Mouse (Mus musculus) heart, embryonic 14.5 days (tissue): ENCODE measurements around the gene Agpat3. TPM values are rescaled to one million over a fixed set of nuclear protein-coding genes. Genes with fewer than 3 reads are reported as not detected.
A peak's percentile ranks its signal among the peaks of the same experiment; 100 is the strongest.

Source experiments
- ATAC-seq: fragments of 200-750 bp; cut with Nextera tagmentation; 2 replicates; pipeline ENCODE4 v1.8.0; 2017; ENCODE audit warnings: low read depth, moderate TSS enrichment; ENCODE audit not compliant: insufficient number of reproducible peaks, insufficient read depth, low FRiP score
- H3K27ac ChIP-seq, 2 experiments: fragments of 200-500 bp in 1 of 2; fragments of 300-500 bp in 1 of 2; sonication (generic) in 1 of 2; replicated peaks in 1 of 2; 2 replicates each; pipeline ENCODE4 v1.5.1; 2012 to 2014; ENCODE audit warnings: low read depth in 2 of 2, low read length in 2 of 2, control low read depth in 1 of 2, mild to moderate bottlenecking in 1 of 2, mixed read lengths in 1 of 2; ENCODE audit not compliant: control insufficient read depth in 1 of 2, insufficient read depth in 1 of 2
- H3K27me3 ChIP-seq: fragments of 300-500 bp; sonication (generic); 2 replicates; pipeline ENCODE4 v1.6.1; 2014; ENCODE audit warnings: mild to moderate bottlenecking, low read length, control low read depth; ENCODE audit not compliant: control insufficient read depth, insufficient read depth
- H3K36me3 ChIP-seq: fragments of 300-500 bp; sonication (generic); 2 replicates; pipeline ENCODE4 v1.6.1; 2014; ENCODE audit warnings: mild to moderate bottlenecking, control low read depth, low read length, mixed read lengths; ENCODE audit not compliant: control insufficient read depth, insufficient read depth
- H3K4me1 ChIP-seq, 2 experiments: fragments of 200-500 bp in 1 of 2; fragments of 300-500 bp in 1 of 2; sonication (generic) in 1 of 2; 2 replicates each; pipeline ENCODE4 v1.6.1; 2012 to 2014; ENCODE audit warnings: low read length in 2 of 2, control low read depth in 1 of 2, mixed read lengths in 1 of 2; ENCODE audit not compliant: control insufficient read depth in 2 of 2, insufficient read depth in 2 of 2
- H3K4me2 ChIP-seq: fragments of 300-500 bp; sonication (generic); 2 replicates; pipeline ENCODE4 v1.6.1; 2014; ENCODE audit warnings: mild to moderate bottlenecking, low read length
- H3K4me3 ChIP-seq, 2 experiments: fragments of 200-500 bp in 1 of 2; fragments of 300-500 bp in 1 of 2; sonication (generic) in 1 of 2; 2 replicates each; pipeline ENCODE4 v1.5.1; 2012 to 2014; ENCODE audit warnings: low read length in 2 of 2, mild to moderate bottlenecking in 2 of 2, control low read depth in 1 of 2, low read depth in 1 of 2, moderate library complexity in 1 of 2; ENCODE audit not compliant: control insufficient read depth in 1 of 2, insufficient read depth in 1 of 2
- H3K9ac ChIP-seq: fragments of 300-500 bp; sonication (generic); 2 replicates; pipeline ENCODE4 v1.6.1; 2014; ENCODE audit warnings: mild to moderate bottlenecking, low read length
- H3K9me3 ChIP-seq: fragments of 300-500 bp; sonication (generic); 2 replicates; pipeline ENCODE4 v1.6.1; 2016; ENCODE audit warnings: low read length, control low read depth; ENCODE audit not compliant: control insufficient read depth
- WGBS: fragments of 180-500 bp; shearing (Covaris S2); extraction: QIAGEN DNeasy Blood & Tissue Kit; methylation state at CpG from one replicate; pipeline ENCODE4 v1.1.7; 2014; 5-methylcytosine and 5-hydroxymethylcytosine counted together
- polyA plus RNA-seq: library from polyadenylated mRNA; unstranded; fragments of >200 nt; fragmentation: Nextera tagmentation; extraction: Ambion mirVana; gene quantifications from 2 replicates; pipeline ENCODE4 v1.2.1, GENCODE M21; 2014

Agpat3 gene
- polyA plus RNA-seq, 1 experiment from 2014 or later: 66.0 TPM

DNA sequence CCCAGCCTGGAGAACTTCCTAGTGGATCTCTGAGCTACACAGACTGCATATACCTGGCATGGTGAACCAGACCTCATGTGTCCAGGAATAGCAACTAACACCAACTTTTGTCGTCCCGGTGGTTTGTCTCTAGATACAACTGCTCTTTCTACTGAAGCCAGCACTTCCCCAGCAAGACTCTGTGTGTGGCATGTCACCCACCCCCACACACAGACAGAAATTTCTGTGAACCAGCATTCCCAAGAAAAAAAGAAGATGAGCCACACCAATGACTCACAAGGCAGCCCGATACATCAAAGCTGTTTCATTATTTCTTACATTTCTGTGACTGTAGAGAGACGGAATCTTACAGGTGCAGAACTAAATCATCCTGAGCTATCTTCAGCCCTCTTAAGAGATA is 52.2 kb downstream of the Agpat3 start:
- Histone ChIP-seq H3K9me3 (no peaks in the 10 kb centered on the region), H3K36me3 (no peaks in the 10 kb centered on the region), H3K4me2 (no peak overlapping the region), H3K27ac (no peak overlapping the region), H3K4me3 (no peak overlapping the region), H3K4me1 (peaks cover 25 to 27% of the 10 kb centered on the region in 2 experiments), H3K27me3 (no peaks in the 10 kb centered on the region), H3K9ac (no peak overlapping the region)
- no peak for ATAC-seq
- WGBS: 73% methylated on average over 4 of the region's 4 CpGs

DNA sequence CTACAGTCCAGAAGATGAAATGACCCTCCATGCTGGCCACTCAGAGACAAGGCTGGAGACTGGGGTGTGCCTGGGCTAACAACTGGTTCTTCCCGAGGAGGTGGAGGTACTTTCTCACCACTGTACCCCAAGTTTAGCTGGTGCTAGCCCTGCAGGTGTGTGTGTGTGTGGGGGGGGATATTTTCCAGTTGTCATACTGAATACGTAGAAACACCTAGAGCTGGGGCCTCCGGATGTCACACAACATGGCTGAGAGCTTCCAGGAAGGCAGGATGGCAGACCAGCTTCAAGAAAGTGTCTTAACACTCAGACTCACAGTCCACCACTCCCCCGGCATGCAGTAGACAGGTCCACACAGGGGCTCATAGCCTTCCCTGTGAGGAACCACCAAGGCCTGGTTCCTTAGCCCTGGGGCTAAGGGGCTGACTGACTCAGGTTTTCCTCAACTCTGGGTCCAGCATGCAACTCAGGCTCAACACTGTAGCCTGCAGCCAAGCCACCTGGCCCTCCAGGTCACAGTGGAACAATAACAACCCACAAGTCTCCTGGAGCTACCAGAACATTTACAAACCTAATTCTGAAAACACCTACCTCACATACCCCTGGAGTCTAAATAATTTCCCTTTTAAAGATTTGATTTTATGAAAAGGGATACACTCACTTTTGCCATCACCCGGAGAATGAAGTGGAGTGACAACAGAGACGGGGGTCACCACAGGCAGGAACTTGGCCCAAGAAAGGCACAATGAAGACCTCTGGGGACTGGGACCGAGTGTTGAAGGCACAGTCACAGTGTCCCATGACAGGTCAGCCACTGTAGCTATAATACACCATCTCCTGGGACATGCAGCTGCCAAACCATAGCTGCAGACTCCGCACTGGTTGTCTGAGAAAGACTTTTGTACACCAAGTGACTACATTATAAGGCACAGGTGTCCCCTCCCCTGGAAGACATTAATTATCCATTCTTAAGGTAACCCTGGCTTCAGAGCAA is 53.3 kb downstream of the Agpat3 start:
- Histone ChIP-seq H3K4me3 (no peak overlapping the region), H3K9me3 (no peaks in the 10 kb centered on the region), H3K4me1 (peaks cover 23 to 29% of the 10 kb centered on the region in 2 experiments), H3K27ac (peak overlapping the region; percentile 88 to 90), H3K36me3 (no peaks in the 10 kb centered on the region), H3K4me2 (no peak overlapping the region; the same call in 1 of the 2 replicates), H3K27me3 (no peaks in the 10 kb centered on the region), H3K9ac (peak overlapping the region; percentile 54; the same call in 1 of the 2 replicates)
- ATAC-seq: no peak
- 85% methylated on average over 8 of the region's 8 CpGs for WGBS

GRCm38 (mm10) chr10:78297576-78298484 is 54.5 kb downstream of the Agpat3 start:
- Histone ChIP-seq H3K27ac (peak overlapping the region; percentile 88 to 90), H3K9ac (peak overlapping the region; percentile 54), H3K4me3 (peak overlapping the region in 1 of 2 experiments; percentile 2; a peak in 1 of 4 replicates), H3K4me2 (peak overlapping the region; percentile 42), H3K36me3 (no peaks in the 10 kb centered on the region), H3K4me1 (peaks cover 23 to 29% of the 10 kb centered on the region in 2 experiments), H3K27me3 (no peaks in the 10 kb centered on the region), H3K9me3 (no peaks in the 10 kb centered on the region)
- WGBS: 29% methylated on average over 15 of the region's 15 CpGs
- ATAC-seq: peak; percentile 77

DNA sequence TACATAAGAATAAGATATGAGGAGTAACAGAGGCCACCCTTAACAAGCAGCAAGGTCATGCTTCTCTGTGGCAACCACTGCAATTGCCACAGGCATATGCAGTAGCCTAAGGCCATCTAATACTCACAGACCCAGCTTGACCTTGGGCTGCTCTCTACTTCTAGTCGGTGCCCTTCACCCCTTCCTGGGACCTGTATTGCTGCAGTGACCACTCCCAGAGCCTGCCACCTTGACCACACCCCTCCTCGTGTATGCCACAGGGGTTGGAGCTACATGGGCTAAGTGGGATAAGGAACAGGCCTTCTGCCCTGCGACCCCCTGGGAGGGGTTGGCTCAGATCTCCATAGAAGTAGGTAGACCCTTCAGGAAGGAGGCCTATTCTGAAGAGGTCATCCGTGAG is 55.3 kb downstream of the Agpat3 start:
- Histone ChIP-seq H3K4me3 (no peak overlapping the region), H3K9ac (peak overlapping the region; percentile 54), H3K9me3 (no peaks in the 10 kb centered on the region), H3K27ac (peak overlapping the region; percentile 67 to 88), H3K36me3 (no peaks in the 10 kb centered on the region), H3K27me3 (no peaks in the 10 kb centered on the region), H3K4me2 (peak overlapping the region; percentile 42), H3K4me1 (peaks cover 23 to 29% of the 10 kb centered on the region in 2 experiments)
- 57% methylated on average over 4 of the region's 4 CpGs for WGBS
- ATAC-seq: no peak

- H3K27ac ChIP-seq: peak overlapping the region in 1 of 2 experiments; percentile 88; a peak in 1 of 4 replicates
- no peaks in the 10 kb centered on the region for H3K27me3 ChIP-seq
- peaks cover 23 to 29% of the 10 kb centered on the region in 2 experiments for H3K4me1 ChIP-seq
- H3K4me2 ChIP-seq: no peak overlapping the region
- no peak overlapping the region; the same call in 1 of the 2 replicates for H3K9ac ChIP-seq
- no peaks in the 10 kb centered on the region for H3K36me3 ChIP-seq
- no peaks in the 10 kb centered on the region for H3K9me3 ChIP-seq
- 84% methylated on average over 5 of the region's 5 CpGs for WGBS
- H3K4me3 ChIP-seq: no peak overlapping the region
- no peak for ATAC-seq
Observed at GRCm38 (mm10) chr10:78296371-78296770, 55.9 kb downstream of the Agpat3 start.

DNA sequence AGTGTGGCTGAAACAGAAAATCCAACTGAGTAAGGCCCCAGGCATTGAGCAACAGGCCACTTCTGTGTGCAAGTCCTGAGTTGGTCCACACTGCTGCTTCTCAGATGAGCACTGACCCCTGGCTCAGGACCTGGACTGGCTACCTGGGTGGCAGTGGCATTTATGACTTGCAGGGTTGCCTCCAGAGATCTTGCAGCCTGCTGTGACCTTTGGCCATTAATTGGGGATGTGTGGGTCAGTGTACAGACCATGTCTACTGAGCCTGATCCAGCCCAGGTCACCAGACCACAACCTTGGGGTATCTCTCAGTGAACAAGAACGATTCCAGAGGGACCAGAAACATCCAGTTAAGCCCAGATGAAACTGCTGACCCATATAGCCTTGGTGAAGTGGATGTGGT is 58.7 kb downstream of the Agpat3 start:
- Histone ChIP-seq H3K4me1 (peaks cover 22 to 25% of the 10 kb centered on the region in 2 experiments), H3K9me3 (no peaks in the 10 kb centered on the region), H3K27me3 (no peaks in the 10 kb centered on the region), H3K36me3 (no peaks in the 10 kb centered on the region), H3K27ac (no peak overlapping the region), H3K4me3 (no peak overlapping the region), H3K9ac (no peak overlapping the region), H3K4me2 (no peak overlapping the region)
- no peak for ATAC-seq
- WGBS: 89% methylated on average over 1 of the region's 1 CpGs

DNA sequence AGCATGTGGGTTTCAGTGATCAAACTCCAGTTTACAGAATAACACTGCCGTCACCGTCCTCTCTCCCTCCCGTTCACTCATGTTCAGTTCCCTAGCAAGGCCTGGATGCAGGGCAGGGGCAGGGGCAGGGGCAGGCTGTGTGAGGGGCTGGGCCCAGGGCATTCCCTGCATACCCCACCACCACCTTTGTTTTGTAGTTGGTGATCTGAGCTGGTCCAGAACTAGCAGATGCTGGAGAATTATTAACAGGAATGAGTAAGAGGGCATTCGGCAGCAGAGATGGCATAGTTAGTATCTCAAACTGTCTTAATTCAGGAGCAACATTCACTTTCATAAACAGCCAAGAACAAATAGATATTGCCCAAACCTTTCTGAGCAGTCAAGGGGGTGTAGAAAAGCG is 59.9 kb downstream of the Agpat3 start:
- H3K27ac ChIP-seq: no peak overlapping the region
- peaks cover 10 to 13% of the 10 kb centered on the region in 2 experiments for H3K4me1 ChIP-seq
- H3K36me3 ChIP-seq: peaks cover 5% of the 10 kb centered on the region
- 95% methylated on average over 5 of the region's 5 CpGs for WGBS
- no peaks in the 10 kb centered on the region for H3K9me3 ChIP-seq
- H3K4me2 ChIP-seq: no peak overlapping the region
- no peaks in the 10 kb centered on the region for H3K27me3 ChIP-seq
- H3K9ac ChIP-seq: no peak overlapping the region
- ATAC-seq: no peak
- H3K4me3 ChIP-seq: no peak overlapping the region
